Mouse (Mus musculus): ENCODE data around the gene Vamp8. TPM values are rescaled to one million over a fixed set of nuclear protein-coding genes. Genes with fewer than 3 reads are reported as not detected.

Vamp8 gene
- polyA plus RNA-seq, 1 experiment from 2014 or later = 244 TPM

- peak overlapping the region; percentile 62 for H3K4me3 ChIP-seq (replicated peaks; ENCODE audit: low read length)
- H3K4me2 ChIP-seq (ENCODE audit: low read depth, low read length) = peak overlapping the region; percentile 65
- 47% methylated on average over 7 of the region's 7 CpGs for WGBS
- H3K36me3 ChIP-seq (ENCODE audit: control insufficient read depth, insufficient read depth, low read length) = no peaks in the 10 kb centered on the region
- no peak for ATAC-seq (ENCODE audit: insufficient read depth, low FRiP score)
- H3K27ac ChIP-seq (ENCODE audit: low read length) = peak overlapping the region; percentile 56
- peak overlapping the region; percentile 81 for H3K9ac ChIP-seq (ENCODE audit: low read length)
- peaks cover 3% of the 10 kb centered on the region; the same call in 1 of the 2 replicates for H3K4me1 ChIP-seq (ENCODE audit: control insufficient read depth, insufficient read depth, low read length)
- H3K9me3 ChIP-seq (replicated peaks; ENCODE audit: control insufficient read depth, low read length) = no peaks in the 10 kb centered on the region
- no peaks in the 10 kb centered on the region for H3K27me3 ChIP-seq (ENCODE audit: control insufficient read depth, insufficient read depth, low read length)
These were observed 10.9 kb downstream of the Vamp8 start for GRCm38 (mm10) chr6:72379377-72380130.

- H3K9me3 ChIP-seq (replicated peaks; ENCODE audit: control insufficient read depth, low read length) = no peaks in the 10 kb centered on the region
- peaks cover 8% of the 10 kb centered on the region; the same call in 1 of the 2 replicates for H3K4me1 ChIP-seq (ENCODE audit: control insufficient read depth, insufficient read depth, low read length)
- H3K4me2 ChIP-seq (ENCODE audit: low read depth, low read length) = no peak overlapping the region; the same call in 1 of the 2 replicates
- 86% methylated on average over 8 of the region's 8 CpGs for WGBS
- no peaks in the 10 kb centered on the region for H3K36me3 ChIP-seq (ENCODE audit: control insufficient read depth, insufficient read depth, low read length)
- no peaks in the 10 kb centered on the region for H3K27me3 ChIP-seq (ENCODE audit: control insufficient read depth, insufficient read depth, low read length)
- H3K4me3 ChIP-seq (replicated peaks; ENCODE audit: low read length) = no peak overlapping the region
- ATAC-seq (ENCODE audit: insufficient read depth, low FRiP score) = no peak
- H3K27ac ChIP-seq (ENCODE audit: low read length) = no peak overlapping the region
- no peak overlapping the region for H3K9ac ChIP-seq (ENCODE audit: low read length)
These were observed 11.8 kb downstream of the Vamp8 start for GRCm38 (mm10) chr6:72378510-72379234.

GRCm38 (mm10) chr6:72374820-72375563 is 15.5 kb downstream of the Vamp8 start:
- Histone ChIP-seq H3K27ac (ENCODE audit: low read length) (no peak overlapping the region), H3K4me2 (ENCODE audit: low read depth, low read length) (no peak overlapping the region), H3K36me3 (ENCODE audit: control insufficient read depth, insufficient read depth, low read length) (no peaks in the 10 kb centered on the region), H3K4me1 (ENCODE audit: control insufficient read depth, insufficient read depth, low read length) (peaks cover 24% of the 10 kb centered on the region), H3K9ac (ENCODE audit: low read length) (no peak overlapping the region), H3K27me3 (ENCODE audit: control insufficient read depth, insufficient read depth, low read length) (no peaks in the 10 kb centered on the region), H3K4me3 (replicated peaks; ENCODE audit: low read length) (no peak overlapping the region), H3K9me3 (replicated peaks; ENCODE audit: control insufficient read depth, low read length) (no peaks in the 10 kb centered on the region)
- no peak for ATAC-seq (ENCODE audit: insufficient read depth, low FRiP score)
- WGBS = 65% methylated on average over 15 of the region's 15 CpGs

GRCm38 (mm10) chr6:72374206-72374605 is 16.3 kb downstream of the Vamp8 start:
- Histone ChIP-seq H3K4me1 (ENCODE audit: control insufficient read depth, insufficient read depth, low read length) (peaks cover 24% of the 10 kb centered on the region), H3K4me2 (ENCODE audit: low read depth, low read length) (no peak overlapping the region), H3K9ac (ENCODE audit: low read length) (no peak overlapping the region), H3K9me3 (replicated peaks; ENCODE audit: control insufficient read depth, low read length) (no peaks in the 10 kb centered on the region), H3K27me3 (ENCODE audit: control insufficient read depth, insufficient read depth, low read length) (no peaks in the 10 kb centered on the region), H3K4me3 (replicated peaks; ENCODE audit: low read length) (no peak overlapping the region), H3K27ac (ENCODE audit: low read length) (no peak overlapping the region), H3K36me3 (ENCODE audit: control insufficient read depth, insufficient read depth, low read length) (no peaks in the 10 kb centered on the region)
- 49% methylated on average over 7 of the region's 7 CpGs for WGBS
- ATAC-seq (ENCODE audit: insufficient read depth, low FRiP score) = no peak; the same call in 1 of the 2 replicates

- Histone ChIP-seq H3K4me1 (ENCODE audit: control insufficient read depth, insufficient read depth, low read length) (peaks cover 24% of the 10 kb centered on the region), H3K9me3 (replicated peaks; ENCODE audit: control insufficient read depth, low read length) (no peaks in the 10 kb centered on the region), H3K9ac (ENCODE audit: low read length) (no peak overlapping the region), H3K36me3 (ENCODE audit: control insufficient read depth, insufficient read depth, low read length) (no peaks in the 10 kb centered on the region), H3K4me3 (replicated peaks; ENCODE audit: low read length) (no peak overlapping the region), H3K4me2 (ENCODE audit: low read depth, low read length) (no peak overlapping the region), H3K27ac (ENCODE audit: low read length) (no peak overlapping the region), H3K27me3 (ENCODE audit: control insufficient read depth, insufficient read depth, low read length) (no peaks in the 10 kb centered on the region)
- no peak for ATAC-seq (ENCODE audit: insufficient read depth, low FRiP score)
- 67% methylated on average over 4 of the region's 4 CpGs for WGBS
These were observed 17.3 kb downstream of the Vamp8 start for GRCm38 (mm10) chr6:72373184-72373583.

- Histone ChIP-seq H3K9me3 (replicated peaks; ENCODE audit: control insufficient read depth, low read length) (no peaks in the 10 kb centered on the region), H3K27ac (ENCODE audit: low read length) (peak overlapping the region; percentile 86), H3K36me3 (ENCODE audit: control insufficient read depth, insufficient read depth, low read length) (no peaks in the 10 kb centered on the region), H3K27me3 (ENCODE audit: control insufficient read depth, insufficient read depth, low read length) (no peaks in the 10 kb centered on the region), H3K4me3 (replicated peaks; ENCODE audit: low read length) (no peak overlapping the region), H3K9ac (ENCODE audit: low read length) (peak overlapping the region; percentile 58; the same call in 1 of the 2 replicates), H3K4me1 (ENCODE audit: control insufficient read depth, insufficient read depth, low read length) (peaks cover 24% of the 10 kb centered on the region), H3K4me2 (ENCODE audit: low read depth, low read length) (no peak overlapping the region)
- 18% methylated on average over 1 of the region's 1 CpGs for WGBS
- 0 out of 2 replicates have a peak, but pooled peaks have one; percentile 10 for ATAC-seq (ENCODE audit: insufficient read depth, low FRiP score)
These were observed 18.9 kb downstream of the Vamp8 start for GRCm38 (mm10) chr6:72371571-72371970.

GRCm38 (mm10) chr6:72371147-72371546 is 19.4 kb downstream of the Vamp8 start:
- ATAC-seq (ENCODE audit: insufficient read depth, low FRiP score) = peak; percentile 56; the same call in 1 of the 2 replicates
- peaks cover 24% of the 10 kb centered on the region for H3K4me1 ChIP-seq (ENCODE audit: control insufficient read depth, insufficient read depth, low read length)
- H3K36me3 ChIP-seq (ENCODE audit: control insufficient read depth, insufficient read depth, low read length) = no peaks in the 10 kb centered on the region
- H3K4me3 ChIP-seq (replicated peaks; ENCODE audit: low read length) = no peak overlapping the region
- WGBS = 30% methylated on average over 5 of the region's 5 CpGs
- no peak overlapping the region for H3K4me2 ChIP-seq (ENCODE audit: low read depth, low read length)
- no peaks in the 10 kb centered on the region for H3K27me3 ChIP-seq (ENCODE audit: control insufficient read depth, insufficient read depth, low read length)
- H3K9me3 ChIP-seq (replicated peaks; ENCODE audit: control insufficient read depth, low read length) = no peaks in the 10 kb centered on the region
- peak overlapping the region; percentile 86 for H3K27ac ChIP-seq (ENCODE audit: low read length)
- H3K9ac ChIP-seq (ENCODE audit: low read length) = peak overlapping the region; percentile 58; the same call in 1 of the 2 replicates

GRCm38 (mm10) chr6:72370091-72370490 is 20.4 kb downstream of the Vamp8 start:
- Histone ChIP-seq H3K4me3 (replicated peaks; ENCODE audit: low read length) (no peak overlapping the region), H3K27me3 (ENCODE audit: control insufficient read depth, insufficient read depth, low read length) (no peaks in the 10 kb centered on the region), H3K9ac (ENCODE audit: low read length) (no peak overlapping the region), H3K9me3 (replicated peaks; ENCODE audit: control insufficient read depth, low read length) (no peaks in the 10 kb centered on the region), H3K4me1 (ENCODE audit: control insufficient read depth, insufficient read depth, low read length) (peaks cover 24% of the 10 kb centered on the region), H3K27ac (ENCODE audit: low read length) (peak overlapping the region; percentile 86), H3K36me3 (ENCODE audit: control insufficient read depth, insufficient read depth, low read length) (no peaks in the 10 kb centered on the region), H3K4me2 (ENCODE audit: low read depth, low read length) (no peak overlapping the region)
- WGBS = 70% methylated on average over 12 of the region's 12 CpGs
- ATAC-seq (ENCODE audit: insufficient read depth, low FRiP score) = no peak

All from stomach, embryonic 16.5 days (tissue).